Mouse (Mus musculus) bone marrow, adult 2 months (tissue): ENCODE data around the gene Foxj2. TPM values are rescaled to one million over a fixed set of nuclear protein-coding genes. Genes with fewer than 3 reads are reported as not detected.

Experiments used
- H3K27ac ChIP-seq: fragments of 200-500 bp; 2 replicates; pipeline ENCODE4 v1.5.1; 2012; ENCODE audit warnings: low read depth, mild to moderate bottlenecking, control low read depth, inconsistent platforms, low read length; ENCODE audit not compliant: control insufficient read depth, poor library complexity, insufficient read depth
- H3K4me1 ChIP-seq: fragments of 200-500 bp; 2 replicates; pipeline ENCODE4 v1.6.1; 2011; ENCODE audit warnings: low read length; ENCODE audit not compliant: control insufficient read depth, insufficient read depth
- H3K4me3 ChIP-seq: fragments of 200-500 bp; replicated peaks from 2 replicates; pipeline ENCODE3; 2011; ENCODE audit warnings: mild to moderate bottlenecking, low read depth, low read length, control low read depth; ENCODE audit not compliant: control insufficient read depth
- CTCF ChIP-seq: fragments of 200-500 bp; IDR thresholded peaks from 2 replicates; pipeline ENCODE4 v1.5.1; 2011; ENCODE audit warnings: low read length, control low read depth; ENCODE audit not compliant: control insufficient read depth, insufficient read depth
- POLR2A ChIP-seq: fragments of 200-500 bp; IDR thresholded peaks from 2 replicates; pipeline ENCODE4 v1.6.1; 2011; ENCODE audit warnings: low read depth, mild to moderate bottlenecking, control low read depth, low read length, borderline replicate concordance; ENCODE audit not compliant: control insufficient read depth
- WGBS: fragments of 180-500 bp; shearing (Covaris S2); methylation state at CpG from one replicate; pipeline ENCODE4 v1.1.7; 2018; 5-methylcytosine and 5-hydroxymethylcytosine counted together
- polyA plus RNA-seq: library from polyadenylated mRNA; stranded (reverse); fragments of >200 nt; gene quantifications from 2 replicates; pipeline ENCODE4 v1.2.4, GENCODE M21; 2011; ENCODE audit warnings: low replicate concordance; ENCODE audit not compliant: missing spikeins, insufficient read depth, insufficient read length

The Foxj2 gene
- polyA plus RNA-seq, 1 experiment = 18.0 TPM

DNA sequence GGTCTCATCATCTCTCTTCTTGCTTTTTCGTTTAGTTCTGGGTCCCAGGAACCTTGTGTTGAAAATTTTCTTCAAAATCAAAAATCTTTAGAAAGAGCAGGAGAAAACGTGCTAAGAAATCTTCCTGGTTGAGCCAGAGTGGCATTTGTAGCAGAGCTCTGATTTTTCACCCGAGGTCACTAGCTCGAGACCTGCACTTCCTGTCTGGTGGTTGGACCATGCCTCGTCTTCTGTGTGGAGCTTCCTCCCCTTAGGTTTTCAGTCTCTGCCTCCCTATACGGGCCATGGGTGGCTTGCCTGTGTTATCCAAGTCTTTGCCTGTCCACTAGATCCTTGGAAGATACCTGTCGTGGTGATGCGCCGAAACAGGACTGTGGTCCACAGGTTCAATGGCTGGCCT, 2.1 kb downstream of the Foxj2 start:
- Histone ChIP-seq H3K4me3 (no peak overlapping the region), H3K27ac (no peak overlapping the region), H3K4me1 (peaks cover 8% of the 10 kb centered on the region)
- WGBS = 41% methylated on average over 9 of the region's 9 CpGs
- TF ChIP-seq POLR2A = no peak
- no peak for TF ChIP-seq CTCF

DNA sequence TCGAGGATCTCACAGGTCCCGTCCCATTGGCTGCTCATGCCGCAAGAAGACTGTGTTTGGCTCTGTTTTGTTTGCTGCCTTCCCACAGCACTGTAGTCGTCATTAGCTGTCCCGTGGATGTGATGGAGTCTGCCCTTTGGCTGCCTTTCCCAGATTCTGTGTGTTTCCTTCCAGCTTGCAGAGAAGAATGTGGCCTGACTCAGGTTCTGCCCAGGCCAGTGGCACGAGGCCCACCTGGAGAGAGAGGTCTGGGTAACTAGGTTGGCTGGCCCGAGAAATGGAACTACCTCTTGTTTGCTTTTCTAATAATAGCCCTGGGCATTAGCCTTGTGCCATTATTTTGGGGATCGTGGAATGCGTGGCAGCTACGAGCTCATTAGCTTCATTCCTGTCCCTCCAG, 4.4 kb downstream of the Foxj2 start:
- TF ChIP-seq CTCF (no peak), POLR2A (no peak)
- Histone ChIP-seq H3K27ac (no peak overlapping the region), H3K4me1 (peaks cover 8% of the 10 kb centered on the region), H3K4me3 (no peak overlapping the region)
- 87% methylated on average over 10 of the region's 10 CpGs for WGBS

- WGBS = 91% methylated on average over 9 of the region's 9 CpGs
- Histone ChIP-seq H3K27ac (no peak overlapping the region), H3K4me3 (no peak overlapping the region), H3K4me1 (peaks cover 8% of the 10 kb centered on the region)
- TF ChIP-seq CTCF (no peak), POLR2A (no peak)
Observed at GRCm38 (mm10) chr6:122825166-122825565, 5.5 kb downstream of the Foxj2 start.

- no peak for TF ChIP-seq CTCF
- peak; percentile 28; the same call in 1 of the 2 replicates for TF ChIP-seq POLR2A
- Histone ChIP-seq H3K4me1 (peaks cover 6% of the 10 kb centered on the region), H3K4me3 (peak overlapping the region; percentile 42), H3K27ac (peak overlapping the region; percentile 23; the same call in 1 of the 2 replicates)
- 4% methylated on average over 29 of the region's 29 CpGs for WGBS
Observed at GRCm38 (mm10) chr6:122825923-122826742, 6.4 kb downstream of the Foxj2 start.

DNA sequence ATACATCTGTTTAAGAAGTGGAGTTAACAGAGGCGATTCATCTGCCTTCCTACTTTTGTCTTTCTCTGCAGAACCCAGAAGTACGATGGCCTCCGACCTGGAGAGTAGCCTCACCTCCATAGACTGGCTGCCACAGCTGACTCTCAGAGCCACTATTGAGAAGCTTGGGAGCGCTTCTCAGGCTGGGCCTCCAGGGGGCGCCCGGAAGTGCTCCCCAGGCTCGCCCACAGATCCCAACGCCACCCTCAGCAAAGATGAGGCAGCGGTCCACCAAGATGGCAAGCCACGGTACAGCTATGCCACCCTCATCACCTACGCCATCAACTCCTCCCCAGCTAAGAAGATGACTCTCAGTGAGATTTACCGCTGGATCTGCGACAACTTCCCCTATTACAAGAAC, 8.4 kb downstream of the Foxj2 start:
- Histone ChIP-seq H3K4me1 (peaks cover 4% of the 10 kb centered on the region), H3K27ac (no peak overlapping the region), H3K4me3 (no peak overlapping the region)
- WGBS = 64% methylated on average over 13 of the region's 13 CpGs
- TF ChIP-seq CTCF (peak; percentile 54), POLR2A (no peak)

DNA sequence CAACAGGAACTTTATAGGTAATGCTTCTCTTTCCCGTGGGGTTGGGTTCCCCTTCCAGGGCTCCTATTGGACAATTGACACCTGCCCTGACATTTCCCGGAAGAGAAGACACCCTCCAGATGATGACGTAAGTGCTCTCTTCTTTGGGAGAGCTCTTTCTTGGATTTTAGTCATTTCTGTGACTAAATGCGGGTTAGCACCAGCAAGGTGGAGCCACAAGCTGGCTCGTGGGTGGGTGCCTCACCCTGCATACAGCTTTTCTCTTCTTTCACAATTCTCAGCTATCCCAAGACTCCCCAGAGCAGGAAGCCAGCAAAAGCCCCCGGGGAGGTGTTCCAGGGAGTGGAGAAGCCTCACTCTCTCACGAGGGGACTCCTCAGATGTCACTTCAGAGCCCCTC, 13.2 kb downstream of the Foxj2 start:
- Histone ChIP-seq H3K4me1 (no peaks in the 10 kb centered on the region), H3K27ac (no peak overlapping the region), H3K4me3 (no peak overlapping the region)
- WGBS = 87% methylated on average over 7 of the region's 7 CpGs
- TF ChIP-seq POLR2A (no peak), CTCF (no peak)

DNA sequence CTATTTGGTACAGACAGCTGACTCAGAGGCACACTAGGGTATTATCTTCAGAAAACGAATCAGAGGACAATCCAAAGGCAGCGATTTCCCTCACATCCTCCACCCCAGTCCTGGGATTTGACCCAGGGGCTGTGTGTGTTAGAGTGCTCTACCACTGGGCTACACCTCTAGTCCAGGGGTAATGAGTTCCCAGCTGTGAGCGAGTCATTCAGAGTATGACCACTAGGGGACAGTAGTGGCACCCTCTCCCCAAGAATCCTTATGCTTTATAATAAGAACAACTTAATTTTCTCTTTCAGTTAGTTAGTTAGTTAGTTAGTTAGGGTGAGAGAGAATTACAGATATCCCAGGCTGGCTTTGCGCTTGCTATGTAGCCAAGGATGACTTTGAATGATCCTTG, 14.7 kb downstream of the Foxj2 start:
- TF ChIP-seq CTCF (peak; percentile 72), POLR2A (no peak)
- no peaks in the 10 kb centered on the region for H3K4me1 ChIP-seq
- no peak overlapping the region for H3K27ac ChIP-seq
- H3K4me3 ChIP-seq = no peak overlapping the region
- WGBS = 69% methylated on average over 4 of the region's 4 CpGs

- Histone ChIP-seq H3K4me1 (no peaks in the 10 kb centered on the region), H3K27ac (no peak overlapping the region), H3K4me3 (no peak overlapping the region)
- TF ChIP-seq CTCF = no peak
- no peak for TF ChIP-seq POLR2A
- WGBS = 92% methylated on average over 3 of the region's 3 CpGs
Observed at GRCm38 (mm10) chr6:122836974-122837373, 17.3 kb downstream of the Foxj2 start.
